Mouse (Mus musculus) heart, adult 18-20 months (tissue): Measurements from ENCODE around the gene Dctn3. TPM values are rescaled to one million over a fixed set of nuclear protein-coding genes. Genes with fewer than 3 reads are reported as not detected.
"Not testable (repeated sequence)": the region's sequence is repeated elsewhere in the genome, so short reads cannot be mapped to it uniquely, and the experiment has no call there.

Source experiments
- DNase-seq, 2 experiments: peaks; one replicate each; pipeline ENCODE4 v3.0.0; 2021 to 2022; ENCODE audit warnings: mixed read lengths in 1 of 2
- long read RNA-seq, 2 experiments: library from polyadenylated mRNA; stranded (forward); transcript quantifications; one replicate each; pipeline ENCODE4 v2.0.0; 2021
- total RNA-seq, 2 experiments: library from RNA; stranded (reverse); gene quantifications; 2 replicates each; pipeline ENCODE4 v1.2.3; 2021

Dctn3 gene
- total RNA-seq = 10 to 100 TPM; 70.4 to 79.1 TPM
- long read RNA-seq, experiment 1, transcript Dctn3-201 (7 exons, 973 nt) = major isoform, 85 of 90 reads
- long read RNA-seq, experiment 1, partial matches to known transcripts = 3 of 90 reads
- long read RNA-seq, experiment 1, other reads (novel, unspliced or antisense) = 2 of 90 reads
- long read RNA-seq, experiment 2, transcript Dctn3-201 (7 exons, 973 nt) = major isoform, 57 of 61 reads
- long read RNA-seq, experiment 2, partial matches to known transcripts = 3 of 61 reads
- long read RNA-seq, experiment 2, other reads (novel, unspliced or antisense) = 1 of 61 reads

- peak; percentile 92 to 95 for DNase-seq
Observed at GRCm38 (mm10) chr4:41722918-41723351, at the start of gene Dctn3. Gene Dctn3 (minus strand): TSS chr4:41723170.

- not testable (repeated sequence) for DNase-seq
Observed at GRCm38 (mm10) chr4:41767301-41767700, 44.3 kb upstream of the Dctn3 start.

- DNase-seq = not testable (repeated sequence)
Observed at GRCm38 (mm10) chr4:41763176-41763575, 40.2 kb upstream of the Dctn3 start.

- peak; percentile 72 to 79 for DNase-seq
Observed at GRCm38 (mm10) chr4:41762688-41763114, 39.7 kb upstream of the Dctn3 start.

- no peak for DNase-seq
Observed at GRCm38 (mm10) chr4:41762099-41762687, 39.2 kb upstream of the Dctn3 start.

- no peak for DNase-seq
Observed at GRCm38 (mm10) chr4:41761680-41762079, 38.7 kb upstream of the Dctn3 start.

GRCm38 (mm10) chr4:41760911-41761310 lies 37.9 kb upstream of the Dctn3 start:
- no peak for DNase-seq

- peak; percentile 93 to 98 for DNase-seq
Observed at GRCm38 (mm10) chr4:41760288-41760721, 37.3 kb upstream of the Dctn3 start.

GRCm38 (mm10) chr4:41759656-41760287 lies 36.8 kb upstream of the Dctn3 start:
- DNase-seq = no peak

GRCm38 (mm10) chr4:41759206-41759605 lies 36.2 kb upstream of the Dctn3 start:
- DNase-seq = no peak

- no peak for DNase-seq
Observed at GRCm38 (mm10) chr4:41758701-41759100, 35.7 kb upstream of the Dctn3 start.

GRCm38 (mm10) chr4:41758021-41758420 lies 35.1 kb upstream of the Dctn3 start:
- no peak for DNase-seq

- no peak for DNase-seq
Observed at GRCm38 (mm10) chr4:41757321-41757720, 34.4 kb upstream of the Dctn3 start.

- no peak for DNase-seq
Observed at GRCm38 (mm10) chr4:41756440-41756839, 33.5 kb upstream of the Dctn3 start.

- DNase-seq = peak; percentile 90 to 93
Observed at GRCm38 (mm10) chr4:41755338-41756305, 32.7 kb upstream of the Dctn3 start, which contains the start of gene Sigmar1. Gene Sigmar1 (minus strand): TSS chr4:41756157.

GRCm38 (mm10) chr4:41754797-41755337 lies 31.9 kb upstream of the Dctn3 start, which contains the start of gene Galt:
Gene Galt (plus strand): TSS chr4:41755228.
- no peak for DNase-seq

- no peak for DNase-seq
Observed at GRCm38 (mm10) chr4:41745021-41745420, 22.1 kb upstream of the Dctn3 start.

GRCm38 (mm10) chr4:41744131-41744530 lies 21.2 kb upstream of the Dctn3 start:
- DNase-seq = no peak

GRCm38 (mm10) chr4:41741158-41741560 lies 18.2 kb upstream of the Dctn3 start:
- DNase-seq = peak; percentile 97

GRCm38 (mm10) chr4:41740380-41741157 lies 17.6 kb upstream of the Dctn3 start:
- DNase-seq = no peak

- DNase-seq = no peak
Observed at GRCm38 (mm10) chr4:41739260-41739659, 16.3 kb upstream of the Dctn3 start.
